Mouse (Mus musculus): ENCODE data around the gene Mnat1. TPM values are rescaled to one million over a fixed set of nuclear protein-coding genes. Genes with fewer than 3 reads are reported as not detected.

Gene Mnat1
- polyA plus RNA-seq, 1 experiment = 40.0 TPM

- Histone ChIP-seq H3K4me3 (ENCODE audit: insufficient read depth, low read length) (no peak overlapping the region), H3K4me1 (ENCODE audit: control insufficient read depth, insufficient read depth, low read length) (no peaks in the 10 kb centered on the region), H3K27ac (ENCODE audit: insufficient read depth, low read length) (no peak overlapping the region)
- TF ChIP-seq POLR2A (IDR thresholded peaks at IDR 0.05; ENCODE audit: low read depth, low read length) (no peak), CTCF (IDR thresholded peaks at IDR 0.05; ENCODE audit: borderline replicate concordance, insufficient read depth, low read length) (no peak)
Measured at GRCm38 (mm10) chr12:73260339-73260738, 136.8 kb downstream of the Mnat1 start.

- Histone ChIP-seq H3K27ac (ENCODE audit: insufficient read depth, low read length) (peak overlapping the region; percentile 65), H3K4me1 (ENCODE audit: control insufficient read depth, insufficient read depth, low read length) (peaks cover 2% of the 10 kb centered on the region; the same call in 1 of the 2 replicates), H3K4me3 (ENCODE audit: insufficient read depth, low read length) (no peak overlapping the region)
- TF ChIP-seq POLR2A (IDR thresholded peaks at IDR 0.05; ENCODE audit: low read depth, low read length) (no peak), CTCF (IDR thresholded peaks at IDR 0.05; ENCODE audit: borderline replicate concordance, insufficient read depth, low read length) (no peak)
Measured at GRCm38 (mm10) chr12:73265381-73265978, 142.0 kb downstream of the Mnat1 start.

GRCm38 (mm10) chr12:73266597-73266996 is 143.1 kb downstream of the Mnat1 start:
- H3K4me3 ChIP-seq (ENCODE audit: insufficient read depth, low read length) = no peak overlapping the region
- TF ChIP-seq POLR2A (IDR thresholded peaks at IDR 0.05; ENCODE audit: low read depth, low read length) = no peak
- TF ChIP-seq CTCF (IDR thresholded peaks at IDR 0.05; ENCODE audit: borderline replicate concordance, insufficient read depth, low read length) = no peak
- no peak overlapping the region for H3K27ac ChIP-seq (ENCODE audit: insufficient read depth, low read length)
- H3K4me1 ChIP-seq (ENCODE audit: control insufficient read depth, insufficient read depth, low read length) = peaks cover 2% of the 10 kb centered on the region

GRCm38 (mm10) chr12:73268497-73268896 is 145.0 kb downstream of the Mnat1 start:
- TF ChIP-seq POLR2A (IDR thresholded peaks at IDR 0.05; ENCODE audit: low read depth, low read length) = no peak
- no peak for TF ChIP-seq CTCF (IDR thresholded peaks at IDR 0.05; ENCODE audit: borderline replicate concordance, insufficient read depth, low read length)
- no peak overlapping the region for H3K27ac ChIP-seq (ENCODE audit: insufficient read depth, low read length)

GRCm38 (mm10) chr12:73269531-73269930 is 146.0 kb downstream of the Mnat1 start:
- H3K4me1 ChIP-seq (ENCODE audit: control insufficient read depth, insufficient read depth, low read length) = peaks cover 2% of the 10 kb centered on the region
- no peak overlapping the region for H3K4me3 ChIP-seq (ENCODE audit: insufficient read depth, low read length)
- H3K27ac ChIP-seq (ENCODE audit: insufficient read depth, low read length) = no peak overlapping the region
- TF ChIP-seq POLR2A (IDR thresholded peaks at IDR 0.05; ENCODE audit: low read depth, low read length) (no peak), CTCF (IDR thresholded peaks at IDR 0.05; ENCODE audit: borderline replicate concordance, insufficient read depth, low read length) (no peak)

More at GRCm38 (mm10) chr12:73268497-73268896, 145.0 kb downstream of the Mnat1 start:
- Histone ChIP-seq H3K4me3 (ENCODE audit: insufficient read depth, low read length) (no peak overlapping the region), H3K4me1 (ENCODE audit: control insufficient read depth, insufficient read depth, low read length) (peaks cover 2% of the 10 kb centered on the region)

- no peak for TF ChIP-seq CTCF (IDR thresholded peaks at IDR 0.05; ENCODE audit: borderline replicate concordance, insufficient read depth, low read length)
- no peak for TF ChIP-seq POLR2A (IDR thresholded peaks at IDR 0.05; ENCODE audit: low read depth, low read length)
Measured at GRCm38 (mm10) chr12:73269933-73270332, 146.4 kb downstream of the Mnat1 start.

GRCm38 (mm10) chr12:73274921-73275320 is 151.4 kb downstream of the Mnat1 start:
- no peak for TF ChIP-seq POLR2A (IDR thresholded peaks at IDR 0.05; ENCODE audit: low read depth, low read length)
- TF ChIP-seq CTCF (IDR thresholded peaks at IDR 0.05; ENCODE audit: borderline replicate concordance, insufficient read depth, low read length) = no peak
- Histone ChIP-seq H3K27ac (ENCODE audit: insufficient read depth, low read length) (no peak overlapping the region), H3K4me1 (ENCODE audit: control insufficient read depth, insufficient read depth, low read length) (peaks cover 2% of the 10 kb centered on the region), H3K4me3 (ENCODE audit: insufficient read depth, low read length) (no peak overlapping the region)

More at GRCm38 (mm10) chr12:73269933-73270332, 146.4 kb downstream of the Mnat1 start:
- Histone ChIP-seq H3K4me1 (ENCODE audit: control insufficient read depth, insufficient read depth, low read length) (peaks cover 2% of the 10 kb centered on the region), H3K4me3 (ENCODE audit: insufficient read depth, low read length) (no peak overlapping the region), H3K27ac (ENCODE audit: insufficient read depth, low read length) (peak overlapping the region; percentile 80)

- peak within 1 kb of the TSS; percentile 70 for H3K4me3 ChIP-seq (ENCODE audit: insufficient read depth, low read length)
- no peak for TF ChIP-seq CTCF (IDR thresholded peaks at IDR 0.05; ENCODE audit: borderline replicate concordance, insufficient read depth, low read length)
- TF ChIP-seq POLR2A (IDR thresholded peaks at IDR 0.05; ENCODE audit: low read depth, low read length) = peak; percentile 71
- H3K4me1 ChIP-seq (ENCODE audit: control insufficient read depth, insufficient read depth, low read length) = peaks cover 2% of the 10 kb centered on the region; the same call in 1 of the 2 replicates
- peak within 1 kb of the TSS; percentile 38; the same call in 1 of the 2 replicates for H3K27ac ChIP-seq (ENCODE audit: insufficient read depth, low read length)
Measured at GRCm38 (mm10) chr12:73286287-73287092, 163.0 kb downstream of the Mnat1 start, which contains the start of the genes Trmt5 and Slc38a6. TSS of gene Trmt5 (minus strand) at chr12:73286710. TSS of gene Slc38a6 (plus strand) at chr12:73286779.

- peak overlapping the region; percentile 70 for H3K4me3 ChIP-seq (ENCODE audit: insufficient read depth, low read length)
Measured at GRCm38 (mm10) chr12:73287609-73288008, 164.1 kb downstream of the Mnat1 start.

More at GRCm38 (mm10) chr12:73287609-73288008, 164.1 kb downstream of the Mnat1 start:
- Histone ChIP-seq H3K4me1 (ENCODE audit: control insufficient read depth, insufficient read depth, low read length) (peaks cover 2% of the 10 kb centered on the region; the same call in 1 of the 2 replicates), H3K27ac (ENCODE audit: insufficient read depth, low read length) (no peak overlapping the region)
- TF ChIP-seq CTCF (IDR thresholded peaks at IDR 0.05; ENCODE audit: borderline replicate concordance, insufficient read depth, low read length) (no peak), POLR2A (IDR thresholded peaks at IDR 0.05; ENCODE audit: low read depth, low read length) (no peak)

Data from embryonic fibroblast, embryonic 13.5 days (primary cell).